Mouse (Mus musculus): ENCODE results near the gene Gm45521. TPM values are rescaled to one million over a fixed set of nuclear protein-coding genes. Genes with fewer than 3 reads are reported as not detected.
"Not testable (repeated sequence)": the region's sequence is repeated elsewhere in the genome, so short reads cannot be mapped to it uniquely, and the experiment has no call there.

The Gm45521 gene
- polyA plus RNA-seq, 1 experiment from 2014 or later: 0.67 TPM

- no peaks in the 10 kb centered on the region for H3K36me3 ChIP-seq
- H3K9ac ChIP-seq: peak overlapping the region; percentile 66
- ATAC-seq (ENCODE audit: low FRiP score): 0 out of 2 replicates have a peak, but pooled peaks have one; percentile 17
- WGBS: 44% methylated on average over 18 of the region's 18 CpGs
- peak overlapping the region; percentile 57 for H3K4me3 ChIP-seq
- H3K27me3 ChIP-seq: peaks cover 33% of the 10 kb centered on the region
- peaks cover 10% of the 10 kb centered on the region for H3K4me1 ChIP-seq
- H3K9me3 ChIP-seq (replicated peaks): no peaks in the 10 kb centered on the region
- peak overlapping the region; percentile 77 for H3K4me2 ChIP-seq (replicated peaks)
- no peak overlapping the region for H3K27ac ChIP-seq
These were observed 46.9 kb downstream of the Gm45521 start for GRCm38 (mm10) chr14:8003727-8004670.

GRCm38 (mm10) chr14:8006061-8006460 is 49.0 kb downstream of the Gm45521 start:
- H3K4me3 ChIP-seq; H3K9me3 ChIP-seq (replicated peaks); H3K36me3 ChIP-seq; H3K4me2 ChIP-seq (replicated peaks); H3K4me1 ChIP-seq; H3K27ac ChIP-seq; ATAC-seq (ENCODE audit: low FRiP score); H3K9ac ChIP-seq: not testable (repeated sequence)
- 66% methylated on average over 3 of the region's 3 CpGs for WGBS
- peaks cover 12% of the 10 kb centered on the region for H3K27me3 ChIP-seq

- Histone ChIP-seq H3K4me3 (no peak overlapping the region), H3K4me1 (peaks cover 10% of the 10 kb centered on the region), H3K9me3 (replicated peaks) (no peaks in the 10 kb centered on the region), H3K27ac (no peak overlapping the region), H3K9ac (no peak overlapping the region), H3K36me3 (no peaks in the 10 kb centered on the region), H3K4me2 (replicated peaks) (no peak overlapping the region), H3K27me3 (peaks cover 2% of the 10 kb centered on the region)
- ATAC-seq (ENCODE audit: low FRiP score): no peak
These were observed 50.0 kb downstream of the Gm45521 start for GRCm38 (mm10) chr14:8007084-8007483.

GRCm38 (mm10) chr14:8007486-8007885 is 50.4 kb downstream of the Gm45521 start:
- Histone ChIP-seq H3K9me3 (replicated peaks) (no peaks in the 10 kb centered on the region), H3K4me3 (no peak overlapping the region), H3K4me1 (peaks cover 10% of the 10 kb centered on the region), H3K4me2 (replicated peaks) (no peak overlapping the region), H3K27ac (no peak overlapping the region), H3K9ac (no peak overlapping the region), H3K27me3 (no peaks in the 10 kb centered on the region), H3K36me3 (no peaks in the 10 kb centered on the region)
- 90% methylated on average over 2 of the region's 2 CpGs for WGBS
- ATAC-seq (ENCODE audit: low FRiP score): no peak

GRCm38 (mm10) chr14:8007923-8008322 is 50.8 kb downstream of the Gm45521 start:
- Histone ChIP-seq H3K9ac (no peak overlapping the region), H3K4me3 (no peak overlapping the region), H3K4me1 (peaks cover 10% of the 10 kb centered on the region), H3K36me3 (no peaks in the 10 kb centered on the region), H3K27ac (no peak overlapping the region), H3K4me2 (replicated peaks) (no peak overlapping the region), H3K27me3 (no peaks in the 10 kb centered on the region), H3K9me3 (replicated peaks) (no peaks in the 10 kb centered on the region)
- WGBS: 89% methylated on average over 10 of the region's 10 CpGs
- ATAC-seq (ENCODE audit: low FRiP score): no peak

Other genes with a start within 250 kb of the Gm45521 start
- gene Gm26661, start 165.7 kb upstream of the Gm45521 start, polyA plus RNA-seq (2016; fragmentation: Nextera tagmentation; extraction: Ambion mirVana): not detected in 2 replicates
- gene Flnb, start 139.3 kb upstream of the Gm45521 start, polyA plus RNA-seq (2016; fragmentation: Nextera tagmentation; extraction: Ambion mirVana): 32.4 and 37.3 TPM in 2 replicates
- gene Dnase1l3, start 37.3 kb downstream of the Gm45521 start, polyA plus RNA-seq (2016; fragmentation: Nextera tagmentation; extraction: Ambion mirVana): 0.08 TPM in 1 of 2 replicates, not detected in the other
- gene Abhd6, start 45.6 kb downstream of the Gm45521 start, polyA plus RNA-seq (2016; fragmentation: Nextera tagmentation; extraction: Ambion mirVana): 19.5 and 19.6 TPM in 2 replicates
- gene Rpp14, start 123.1 kb downstream of the Gm45521 start, polyA plus RNA-seq (2016; fragmentation: Nextera tagmentation; extraction: Ambion mirVana): 45.4 and 47.5 TPM in 2 replicates
- gene Pxk, start 140.9 kb downstream of the Gm45521 start, polyA plus RNA-seq (2016; fragmentation: Nextera tagmentation; extraction: Ambion mirVana): 43.0 and 46.7 TPM in 2 replicates
- gene Pdhb, start 215.7 kb downstream of the Gm45521 start, polyA plus RNA-seq (2016; fragmentation: Nextera tagmentation; extraction: Ambion mirVana): 198 and 207 TPM in 2 replicates

All from hindbrain, embryonic 12.5 days (tissue).